Mouse (Mus musculus) frontal cortex, postnatal 10 days (tissue): ENCODE measurements at regions not wholly inside any gene's neighbourhood (a gene's known extent, or its start where the extent isn't known, plus 50 kb on each side); places are given as distances from the start of the nearest gene placed in this dataset.

Experiments used
- DNase-seq, 2 experiments: peaks; one replicate each; pipeline ENCODE4 v3.0.0; 2022; ENCODE audit warnings: low spot score in 2 of 2, mixed read lengths in 1 of 2

DNA sequence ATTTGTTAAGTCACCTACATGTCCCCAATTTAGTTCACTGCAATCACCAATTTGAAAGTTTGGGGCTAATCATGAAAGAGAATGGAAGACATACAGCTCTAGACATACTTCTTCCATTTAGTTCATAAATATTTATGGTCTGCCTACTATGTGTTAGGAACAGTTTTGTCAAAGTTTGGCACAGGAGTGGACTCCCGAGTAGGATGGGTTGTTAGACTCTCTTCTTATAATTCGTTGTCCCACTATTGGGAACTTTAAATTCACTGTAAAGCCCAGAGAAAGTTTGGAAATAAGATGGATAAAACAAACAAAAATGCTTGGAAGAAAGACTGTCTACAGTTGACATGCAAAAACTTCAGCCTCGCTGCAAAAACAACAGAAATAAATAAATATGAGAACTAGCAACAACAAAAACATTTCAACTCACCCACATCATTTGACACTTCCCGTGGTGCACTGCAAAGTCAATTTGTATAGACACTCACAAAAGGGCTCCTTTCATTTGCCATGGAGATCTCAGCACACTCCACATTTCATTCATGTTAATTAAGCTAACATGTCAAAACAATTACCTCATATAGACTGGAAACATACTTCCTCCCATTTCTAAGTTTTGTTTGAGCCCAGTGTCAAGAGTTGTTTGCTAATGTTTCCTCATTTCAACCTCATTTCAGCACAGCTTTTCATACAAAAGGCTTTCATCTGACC is 570.2 kb upstream of the Kirrel3 start:
- DNase-seq: no peak

- DNase-seq: no peak
Observed at GRCm38 (mm10) chr9:33930286-33930685, 555.4 kb upstream of the Kirrel3 start.

GRCm38 (mm10) chr9:33934071-33934470 is 551.6 kb upstream of the Kirrel3 start:
- DNase-seq: no peak

GRCm38 (mm10) chr9:33954319-33954718 is 531.4 kb upstream of the Kirrel3 start:
- no peak for DNase-seq
